Mouse (Mus musculus) erythroid progenitor cell, adult 5-6 weeks (primary cell): ENCODE data around the gene Phf13. TPM values are rescaled to one million over a fixed set of nuclear protein-coding genes. Genes with fewer than 3 reads are reported as not detected.
A peak's percentile ranks its signal among the peaks of the same experiment; 100 is the strongest.
"Not testable (repeated sequence)": the region's sequence is repeated elsewhere in the genome, so short reads cannot be mapped to it uniquely, and the experiment has no call there.

Experiments
- ATAC-seq: replicated peaks from 2 replicates; pipeline ENCODE4 v1.8.0; 2016; ENCODE audit warnings: moderate number of reproducible peaks, mild to moderate bottlenecking, moderate TSS enrichment, inconsistent platforms; ENCODE audit not compliant: poor library complexity, low FRiP score, severe bottlenecking
- total RNA-seq, 2 experiments: library from RNA; stranded (forward) in 1 of 2; stranded (reverse) in 1 of 2; fragments of 150-400 nt in 1 of 2; fragments of 186-747, 209-891 nt in 1 of 2; gene quantifications; 2 replicates each; pipeline versions ENCODE4 v1.2.3 to v1.2.4; 2015 to 2017; ENCODE audit warnings: low replicate concordance in 2 of 2

Gene Phf13
- total RNA-seq (2015; ENCODE audit: low replicate concordance) (2.5 and 2.9 TPM in 2 replicates), total RNA-seq (2017; ENCODE audit: low replicate concordance) (0.83 and 4.6 TPM in 2 replicates)

- ATAC-seq: peak; percentile 94
These were observed at the start of gene Phf13 for GRCm38 (mm10) chr4:151996173-151996950. Phf13 (minus strand) TSS chr4:151996258.

GRCm38 (mm10) chr4:152044609-152045008 is 48.6 kb upstream of the Phf13 start:
- no peak for ATAC-seq

GRCm38 (mm10) chr4:152043171-152043570 is 47.1 kb upstream of the Phf13 start:
- ATAC-seq: no peak

GRCm38 (mm10) chr4:152041924-152042641 is 46.0 kb upstream of the Phf13 start:
- ATAC-seq: no peak

- 0 out of 2 replicates have a peak, but pooled peaks have one; percentile 10 for ATAC-seq
These were observed 43.8 kb upstream of the Phf13 start for GRCm38 (mm10) chr4:152039831-152040310.

- peak; percentile 89 for ATAC-seq
These were observed 43.1 kb upstream of the Phf13 start, which contains the start of gene Nol9 for GRCm38 (mm10) chr4:152038985-152039830. Nol9 (plus strand) TSS chr4:152039321.

GRCm38 (mm10) chr4:152038225-152038984 is 42.3 kb upstream of the Phf13 start, which contains the start of gene Tas1r1:
Tas1r1 (minus strand) TSS chr4:152038568.
- no peak for ATAC-seq

- not testable (repeated sequence) for ATAC-seq
These were observed 40.4 kb upstream of the Phf13 start for GRCm38 (mm10) chr4:152036464-152036863.

- no peak for ATAC-seq
These were observed 36.9 kb upstream of the Phf13 start for GRCm38 (mm10) chr4:152032922-152033321.

- no peak for ATAC-seq
These were observed 33.9 kb upstream of the Phf13 start for GRCm38 (mm10) chr4:152029997-152030396.

GRCm38 (mm10) chr4:152029087-152029486 is 33.0 kb upstream of the Phf13 start:
- no peak for ATAC-seq

- no peak for ATAC-seq
These were observed 32.4 kb upstream of the Phf13 start for GRCm38 (mm10) chr4:152028456-152028855.

GRCm38 (mm10) chr4:152027524-152027923 is 31.5 kb upstream of the Phf13 start, which contains the start of gene Zbtb48:
Zbtb48 (minus strand) TSS chr4:152027671.
- ATAC-seq: peak; percentile 96

GRCm38 (mm10) chr4:152026751-152027508 is 30.9 kb upstream of the Phf13 start:
- ATAC-seq: peak; percentile 17; the same call in 1 of the 2 replicates

GRCm38 (mm10) chr4:152024525-152024924 is 28.5 kb upstream of the Phf13 start:
- ATAC-seq: no peak

GRCm38 (mm10) chr4:152022506-152022905 is 26.4 kb upstream of the Phf13 start:
- no peak for ATAC-seq

GRCm38 (mm10) chr4:152021568-152022097 is 25.6 kb upstream of the Phf13 start:
- ATAC-seq: no peak

GRCm38 (mm10) chr4:152020024-152020423 is 24.0 kb upstream of the Phf13 start:
- no peak for ATAC-seq
